Mouse (Mus musculus) heart, embryonic 11.5 days (tissue): Measurements from ENCODE around the gene Hras. TPM values are rescaled to one million over a fixed set of nuclear protein-coding genes. Genes with fewer than 3 reads are reported as not detected.

Experiments used
- ATAC-seq: fragments of 200-750 bp; cut with Nextera tagmentation; replicated peaks from 2 replicates; pipeline ENCODE4 v1.8.0; 2017; ENCODE audit warnings: moderate library complexity; ENCODE audit not compliant: insufficient number of reproducible peaks, low FRiP score, low TSS enrichment
- H3K27ac ChIP-seq: fragments of 300-500 bp; sonication (generic); 2 replicates; pipeline ENCODE4 v1.5.1; 2014; ENCODE audit warnings: mild to moderate bottlenecking, low read depth, low read length
- H3K27me3 ChIP-seq: fragments of 300-500 bp; sonication (generic); 2 replicates; pipeline ENCODE4 v1.6.1; 2014; ENCODE audit warnings: mild to moderate bottlenecking, low read length, mixed read lengths; ENCODE audit not compliant: control insufficient read depth, insufficient read depth
- H3K36me3 ChIP-seq: fragments of 300-500 bp; sonication (generic); 2 replicates; pipeline ENCODE4 v1.6.1; 2014; ENCODE audit warnings: mild to moderate bottlenecking, low read length, moderate library complexity, mixed read lengths; ENCODE audit not compliant: control insufficient read depth, insufficient read depth
- H3K4me1 ChIP-seq: fragments of 300-500 bp; sonication (generic); 2 replicates; pipeline ENCODE4 v1.6.1; 2014; ENCODE audit warnings: low read length; ENCODE audit not compliant: control insufficient read depth, insufficient read depth
- H3K4me2 ChIP-seq: fragments of 300-500 bp; sonication (generic); 2 replicates; pipeline ENCODE4 v1.6.1; 2014; ENCODE audit warnings: mild to moderate bottlenecking, moderate library complexity
- H3K4me3 ChIP-seq: fragments of 300-500 bp; sonication (generic); 2 replicates; pipeline ENCODE4 v1.5.1; 2014; ENCODE audit warnings: low read depth, low read length
- H3K9ac ChIP-seq: fragments of 300-500 bp; sonication (generic); 2 replicates; pipeline ENCODE4 v1.6.1; 2014; ENCODE audit warnings: mild to moderate bottlenecking, low read depth, low read length, moderate library complexity
- H3K9me3 ChIP-seq: fragments of 300-500 bp; sonication (generic); replicated peaks from 2 replicates; pipeline ENCODE4 v1.6.1; 2016; ENCODE audit warnings: low read length; ENCODE audit not compliant: control insufficient read depth
- WGBS: fragments of 180-500 bp; shearing (Covaris S2); extraction: QIAGEN DNeasy Blood & Tissue Kit; methylation state at CpG from one replicate; pipeline ENCODE4 v1.1.7; 2014; ENCODE audit not compliant: insufficient replicate concordance; 5-methylcytosine and 5-hydroxymethylcytosine counted together
- polyA plus RNA-seq: library from polyadenylated mRNA; unstranded; fragments of >200 nt; fragmentation: Nextera tagmentation; extraction: Ambion mirVana; gene quantifications from 2 replicates; pipeline ENCODE4 v1.2.1, GENCODE M21; 2014

The Hras gene
- polyA plus RNA-seq, 1 experiment from 2014 or later, result 73.1 TPM

GRCm38 (mm10) chr7:141222696-141223215, 29.0 kb upstream of the Hras start:
- H3K27ac ChIP-seq, result peak overlapping the region; percentile 86
- ATAC-seq, result no peak
- H3K4me3 ChIP-seq, result no peak overlapping the region
- H3K27me3 ChIP-seq, result no peaks in the 10 kb centered on the region
- peaks cover 17% of the 10 kb centered on the region for H3K4me1 ChIP-seq
- H3K9ac ChIP-seq, result 0 out of 2 replicates have a peak overlapping the region, but pooled peaks have one; percentile 43
- peak overlapping the region; percentile 92; the same call in 1 of the 2 replicates for H3K4me2 ChIP-seq
- H3K9me3 ChIP-seq, result no peaks in the 10 kb centered on the region
- no peaks in the 10 kb centered on the region for H3K36me3 ChIP-seq
- 90% methylated on average over 4 of the region's 4 CpGs for WGBS

GRCm38 (mm10) chr7:141222126-141222467, 28.3 kb upstream of the Hras start:
- no peaks in the 10 kb centered on the region for H3K9me3 ChIP-seq
- H3K9ac ChIP-seq, result peak overlapping the region; percentile 67
- no peak for ATAC-seq
- H3K27ac ChIP-seq, result peak overlapping the region; percentile 86
- H3K4me2 ChIP-seq, result peak overlapping the region; percentile 92
- H3K36me3 ChIP-seq, result no peaks in the 10 kb centered on the region
- H3K4me1 ChIP-seq, result peaks cover 17% of the 10 kb centered on the region
- peak overlapping the region; percentile 68 for H3K4me3 ChIP-seq
- no peaks in the 10 kb centered on the region for H3K27me3 ChIP-seq
- WGBS, result 10% methylated on average over 8 of the region's 8 CpGs

- peak overlapping the region; percentile 86 for H3K27ac ChIP-seq
- no peaks in the 10 kb centered on the region for H3K9me3 ChIP-seq
- peak; percentile 97 for ATAC-seq
- WGBS, result 4% methylated on average over 43 of the region's 44 CpGs
- H3K27me3 ChIP-seq, result no peaks in the 10 kb centered on the region
- H3K4me2 ChIP-seq, result peak overlapping the region; percentile 92
- H3K36me3 ChIP-seq, result no peaks in the 10 kb centered on the region
- peak overlapping the region; percentile 87 for H3K9ac ChIP-seq
- peak overlapping the region; percentile 68 for H3K4me3 ChIP-seq
- peaks cover 23% of the 10 kb centered on the region for H3K4me1 ChIP-seq
Measured at GRCm38 (mm10) chr7:141221249-141222125, 27.7 kb upstream of the Hras start.

- Histone ChIP-seq H3K27me3 (no peaks in the 10 kb centered on the region), H3K4me2 (peak overlapping the region; percentile 92), H3K36me3 (no peaks in the 10 kb centered on the region), H3K9ac (peak overlapping the region; percentile 87; the same call in 1 of the 2 replicates), H3K9me3 (no peaks in the 10 kb centered on the region), H3K4me1 (peaks cover 27% of the 10 kb centered on the region), H3K27ac (no peak overlapping the region), H3K4me3 (peak overlapping the region; percentile 68)
- no peak for ATAC-seq
- 87% methylated on average over 1 of the region's 1 CpGs for WGBS
Measured at GRCm38 (mm10) chr7:141220377-141220776, 26.6 kb upstream of the Hras start.

GRCm38 (mm10) chr7:141219558-141220099, 25.8 kb upstream of the Hras start:
- Histone ChIP-seq H3K9me3 (no peaks in the 10 kb centered on the region), H3K36me3 (no peaks in the 10 kb centered on the region), H3K4me3 (no peak overlapping the region), H3K4me2 (peak overlapping the region; percentile 92; the same call in 1 of the 2 replicates), H3K27me3 (no peaks in the 10 kb centered on the region), H3K4me1 (peaks cover 32% of the 10 kb centered on the region), H3K9ac (peak overlapping the region; percentile 34; the same call in 1 of the 2 replicates), H3K27ac (no peak overlapping the region)
- ATAC-seq, result no peak
- WGBS, result 92% methylated on average over 1 of the region's 1 CpGs

- Histone ChIP-seq H3K36me3 (no peaks in the 10 kb centered on the region), H3K9ac (no peak overlapping the region), H3K4me1 (peaks cover 32% of the 10 kb centered on the region), H3K4me3 (no peak overlapping the region), H3K4me2 (no peak overlapping the region), H3K27me3 (no peaks in the 10 kb centered on the region), H3K27ac (no peak overlapping the region), H3K9me3 (no peaks in the 10 kb centered on the region)
- no peak for ATAC-seq
- 86% methylated on average over 5 of the region's 5 CpGs for WGBS
Measured at GRCm38 (mm10) chr7:141218557-141219133, 24.8 kb upstream of the Hras start.

GRCm38 (mm10) chr7:141218141-141218540, 24.3 kb upstream of the Hras start:
- Histone ChIP-seq H3K4me2 (no peak overlapping the region), H3K36me3 (no peaks in the 10 kb centered on the region), H3K9me3 (no peaks in the 10 kb centered on the region), H3K4me3 (no peak overlapping the region), H3K27me3 (no peaks in the 10 kb centered on the region), H3K4me1 (peaks cover 32% of the 10 kb centered on the region), H3K9ac (no peak overlapping the region), H3K27ac (no peak overlapping the region)
- 84% methylated on average over 3 of the region's 3 CpGs for WGBS
- ATAC-seq, result no peak

- ATAC-seq, result no peak
- Histone ChIP-seq H3K36me3 (no peaks in the 10 kb centered on the region), H3K9me3 (no peaks in the 10 kb centered on the region), H3K27me3 (no peaks in the 10 kb centered on the region), H3K4me2 (no peak overlapping the region), H3K4me1 (peaks cover 28% of the 10 kb centered on the region), H3K4me3 (no peak overlapping the region), H3K27ac (no peak overlapping the region), H3K9ac (no peak overlapping the region)
- WGBS, result 88% methylated on average over 17 of the region's 17 CpGs
Measured at GRCm38 (mm10) chr7:141217343-141218013, 23.7 kb upstream of the Hras start.
